Mouse (Mus musculus) E14TG2a.4 (cell line): Measurements from ENCODE around the gene Vgll3.

Experiments used
- CTCF ChIP-seq: conservative IDR thresholded peaks from 2 replicates; pipeline ENCODE4 v1.5.1; 2014; ENCODE audit warnings: low read length
- POU5F1 ChIP-seq: IDR thresholded peaks from 2 replicates; pipeline ENCODE4 v1.6.1; 2014; ENCODE audit warnings: low read length, borderline replicate concordance

- TF ChIP-seq CTCF, result no peak
- no peak for TF ChIP-seq POU5F1
These were observed 8.7 kb downstream of the Vgll3 start for GRCm38 (mm10) chr16:65823721-65824120.
